Mouse (Mus musculus) forebrain, embryonic 16.5 days (tissue): Measurements from ENCODE around the gene Amn1. TPM values are rescaled to one million over a fixed set of nuclear protein-coding genes. Genes with fewer than 3 reads are reported as not detected.

Experiments used
- ATAC-seq: fragments of 200-750 bp; cut with Nextera tagmentation; 2 replicates; pipeline ENCODE4 v1.8.0; 2017; ENCODE audit warnings: mild to moderate bottlenecking, moderate library complexity
- H3K27ac ChIP-seq: fragments of 300-500 bp; sonication (generic); 2 replicates; pipeline ENCODE4 v1.5.1; 2014; ENCODE audit warnings: low read length, control low read depth
- H3K27me3 ChIP-seq: fragments of 300-500 bp; sonication (generic); replicated peaks from 2 replicates; pipeline ENCODE4 v1.6.1; 2014; ENCODE audit warnings: low read length; ENCODE audit not compliant: control insufficient read depth, insufficient read depth
- H3K36me3 ChIP-seq: fragments of 300-500 bp; sonication (generic); 2 replicates; pipeline ENCODE4 v1.6.1; 2014; ENCODE audit not compliant: control insufficient read depth, insufficient read depth
- H3K4me1 ChIP-seq: fragments of 300-500 bp; sonication (generic); replicated peaks from 2 replicates; pipeline ENCODE4 v1.6.1; 2014; ENCODE audit warnings: low read length; ENCODE audit not compliant: control insufficient read depth, insufficient read depth
- H3K4me2 ChIP-seq: fragments of 300-500 bp; sonication (generic); 2 replicates; pipeline ENCODE4 v1.6.1; 2014; ENCODE audit warnings: mild to moderate bottlenecking, low read length, control low read depth
- H3K4me3 ChIP-seq: fragments of 300-500 bp; sonication (generic); replicated peaks from 2 replicates; pipeline ENCODE4 v1.5.1; 2014; ENCODE audit warnings: mild to moderate bottlenecking, low read length, control low read depth
- H3K9ac ChIP-seq: fragments of 300-500 bp; sonication (generic); replicated peaks from 2 replicates; pipeline ENCODE4 v1.6.1; 2014; ENCODE audit warnings: low read depth, low read length, control low read depth
- H3K9me3 ChIP-seq: fragments of 300-500 bp; sonication (generic); 2 replicates; pipeline ENCODE4 v1.6.1; 2016; ENCODE audit warnings: low read length; ENCODE audit not compliant: control insufficient read depth
- WGBS: fragments of 180-500 bp; shearing (Covaris S2); extraction: QIAGEN DNeasy Blood & Tissue Kit; methylation state at CpG from one replicate; pipeline ENCODE4 v1.1.7; 2014; 5-methylcytosine and 5-hydroxymethylcytosine counted together
- polyA plus RNA-seq: library from polyadenylated mRNA; unstranded; fragments of >200 nt; fragmentation: Nextera tagmentation; extraction: Ambion mirVana; gene quantifications from 2 replicates; pipeline ENCODE4 v1.2.1, GENCODE M21; 2015

Amn1 gene
- polyA plus RNA-seq, 1 experiment from 2014 or later, result 108 TPM

DNA sequence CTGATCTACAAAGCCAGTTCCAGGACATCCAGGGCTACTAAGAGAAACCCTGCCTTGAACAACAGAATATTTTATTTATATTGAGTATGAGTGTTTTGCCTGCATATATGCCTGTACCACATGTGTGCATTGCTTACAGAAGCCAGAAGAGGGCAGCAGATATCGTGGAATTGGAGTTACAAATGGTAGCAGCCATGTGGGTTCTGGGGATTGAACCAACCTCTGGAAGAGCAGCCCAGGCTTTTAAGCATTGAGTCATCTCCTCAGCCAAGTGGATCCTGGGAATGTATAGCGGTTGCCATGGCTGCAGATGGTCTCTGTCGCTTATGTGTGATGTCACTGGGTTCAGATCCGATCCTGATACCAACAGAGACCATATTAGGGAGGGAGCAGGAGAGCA is 61.8 kb downstream of the Amn1 start:
- no peak overlapping the region for H3K9ac ChIP-seq
- H3K27ac ChIP-seq, result no peak overlapping the region
- H3K4me3 ChIP-seq, result no peak overlapping the region
- no peaks in the 10 kb centered on the region for H3K36me3 ChIP-seq
- no peaks in the 10 kb centered on the region for H3K4me1 ChIP-seq
- WGBS, result 67% methylated on average over 4 of the region's 4 CpGs
- no peak overlapping the region for H3K4me2 ChIP-seq
- no peaks in the 10 kb centered on the region for H3K27me3 ChIP-seq
- no peaks in the 10 kb centered on the region for H3K9me3 ChIP-seq
- ATAC-seq, result no peak

DNA sequence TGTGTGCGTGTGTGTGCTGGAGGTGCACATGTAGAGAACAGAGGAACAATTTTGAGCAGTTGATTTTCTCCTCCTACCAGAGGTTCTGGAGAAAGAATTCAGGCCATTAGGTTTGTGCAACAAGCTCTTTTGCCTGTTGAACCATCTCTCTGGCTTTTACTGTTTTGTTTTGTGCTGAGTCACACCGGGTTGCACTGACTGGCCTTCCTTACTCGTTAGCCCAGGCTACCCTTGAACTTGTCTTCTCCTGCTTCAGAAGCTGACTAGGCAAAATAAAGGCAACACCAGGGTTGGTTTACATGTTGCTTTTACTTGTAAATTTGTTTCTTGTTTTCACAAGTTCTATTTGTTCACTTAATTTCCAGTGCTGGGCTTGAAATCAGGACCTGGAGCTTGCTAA is 65.5 kb downstream of the Amn1 start:
- Histone ChIP-seq H3K36me3 (no peaks in the 10 kb centered on the region), H3K4me2 (no peak overlapping the region), H3K4me3 (no peak overlapping the region), H3K4me1 (no peaks in the 10 kb centered on the region), H3K9me3 (no peaks in the 10 kb centered on the region), H3K27me3 (no peaks in the 10 kb centered on the region), H3K27ac (no peak overlapping the region), H3K9ac (no peak overlapping the region)
- 77% methylated on average over 3 of the region's 3 CpGs for WGBS
- ATAC-seq, result no peak

- ATAC-seq, result peak; percentile 52
- H3K4me1 ChIP-seq, result no peaks in the 10 kb centered on the region
- H3K9ac ChIP-seq, result no peak overlapping the region
- H3K9me3 ChIP-seq, result no peaks in the 10 kb centered on the region
- H3K27ac ChIP-seq, result no peak overlapping the region
- H3K27me3 ChIP-seq, result no peaks in the 10 kb centered on the region
- H3K4me2 ChIP-seq, result no peak overlapping the region
- H3K4me3 ChIP-seq, result no peak overlapping the region
- WGBS, result 39% methylated on average over 2 of the region's 2 CpGs
- H3K36me3 ChIP-seq, result no peaks in the 10 kb centered on the region
Observed at GRCm38 (mm10) chr6:149119853-149120252, 68.7 kb downstream of the Amn1 start.

DNA sequence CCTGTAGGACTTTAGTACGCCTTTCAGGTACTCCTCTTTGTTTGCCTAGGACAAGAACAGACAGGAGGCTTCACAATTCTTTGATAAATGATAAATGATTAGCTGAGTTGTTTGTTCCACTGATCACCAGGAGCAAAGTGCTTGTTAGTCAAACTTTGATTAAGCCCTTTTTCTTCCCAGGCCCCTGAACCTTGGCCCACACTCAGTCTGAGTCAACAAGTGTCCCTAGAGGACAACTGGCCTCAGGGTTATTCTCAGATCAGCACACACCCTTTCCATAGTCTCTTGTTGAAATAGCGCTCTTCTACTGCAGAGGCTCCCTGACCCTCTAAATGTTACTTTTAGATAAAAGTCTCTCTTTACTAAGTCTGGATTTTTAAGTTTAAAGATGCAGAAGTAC is 69.6 kb downstream of the Amn1 start:
- Histone ChIP-seq H3K4me2 (no peak overlapping the region), H3K27ac (no peak overlapping the region), H3K4me3 (no peak overlapping the region), H3K9me3 (no peaks in the 10 kb centered on the region), H3K9ac (no peak overlapping the region), H3K36me3 (no peaks in the 10 kb centered on the region), H3K4me1 (no peaks in the 10 kb centered on the region), H3K27me3 (no peaks in the 10 kb centered on the region)
- ATAC-seq, result no peak
- 78% methylated on average over 2 of the region's 2 CpGs for WGBS

DNA sequence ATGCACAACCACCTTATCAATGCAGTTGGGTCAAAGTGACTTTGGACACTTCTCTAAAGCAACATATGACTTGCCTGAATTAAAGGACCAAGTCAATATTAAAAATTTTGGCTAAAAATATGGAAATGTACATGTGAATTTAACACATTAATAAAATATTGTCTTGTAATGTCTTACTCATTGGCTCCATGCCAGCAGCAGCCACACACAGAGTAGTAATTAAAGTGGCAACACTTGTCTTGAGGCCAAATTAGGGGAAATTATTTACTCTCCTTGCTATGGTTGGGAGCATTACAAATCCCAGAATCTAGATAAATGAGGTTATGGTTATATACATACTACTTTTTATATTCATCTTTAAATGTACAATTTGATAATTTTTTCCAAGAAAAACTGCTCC is 71.5 kb downstream of the Amn1 start:
- H3K4me2 ChIP-seq, result no peak overlapping the region
- H3K4me1 ChIP-seq, result no peaks in the 10 kb centered on the region
- ATAC-seq, result no peak
- H3K27me3 ChIP-seq, result no peaks in the 10 kb centered on the region
- no peaks in the 10 kb centered on the region for H3K9me3 ChIP-seq
- no peaks in the 10 kb centered on the region for H3K36me3 ChIP-seq
- H3K9ac ChIP-seq, result no peak overlapping the region
- H3K4me3 ChIP-seq, result no peak overlapping the region
- H3K27ac ChIP-seq, result no peak overlapping the region

- H3K9me3 ChIP-seq, result no peaks in the 10 kb centered on the region
- H3K9ac ChIP-seq, result no peak overlapping the region
- no peak for ATAC-seq
- no peaks in the 10 kb centered on the region for H3K36me3 ChIP-seq
- WGBS, result 75% methylated on average over 2 of the region's 2 CpGs
- H3K4me2 ChIP-seq, result no peak overlapping the region
- no peaks in the 10 kb centered on the region for H3K4me1 ChIP-seq
- H3K27me3 ChIP-seq, result no peaks in the 10 kb centered on the region
- no peak overlapping the region for H3K27ac ChIP-seq
- H3K4me3 ChIP-seq, result no peak overlapping the region
Observed at GRCm38 (mm10) chr6:149108909-149109308, 79.6 kb downstream of the Amn1 start.

GRCm38 (mm10) chr6:149107615-149108014 is 80.9 kb downstream of the Amn1 start:
- H3K27ac ChIP-seq, result no peak overlapping the region
- H3K4me1 ChIP-seq, result no peaks in the 10 kb centered on the region
- no peak overlapping the region for H3K9ac ChIP-seq
- H3K9me3 ChIP-seq, result no peaks in the 10 kb centered on the region
- no peak overlapping the region for H3K4me2 ChIP-seq
- no peaks in the 10 kb centered on the region for H3K36me3 ChIP-seq
- H3K4me3 ChIP-seq, result no peak overlapping the region
- 76% methylated on average over 3 of the region's 3 CpGs for WGBS
- ATAC-seq, result no peak
- H3K27me3 ChIP-seq, result no peaks in the 10 kb centered on the region

Other genes starting within 250 kb of the Amn1 start
- gene Sinhcaf, start 242.2 kb downstream of the Amn1 start, polyA plus RNA-seq, result 106 and 127 TPM in 2 replicates
- 14.2 and 15.2 TPM in 2 replicates for gene Dennd5b, start 87.0 kb downstream of the Amn1 start, polyA plus RNA-seq
- gene Gm10203, start 58.5 kb downstream of the Amn1 start, polyA plus RNA-seq, result not detected in 2 replicates
- 7.4 and 7.8 TPM in 2 replicates for gene Etfbkmt, start 48.9 kb downstream of the Amn1 start, polyA plus RNA-seq
- 34.8 and 41.3 TPM in 2 replicates for gene Resf1, start 120.7 kb upstream of the Amn1 start, polyA plus RNA-seq
- 32.4 and 41.7 TPM in 2 replicates for gene Bicd1, start 220.2 kb upstream of the Amn1 start, polyA plus RNA-seq